Mouse (Mus musculus): ENCODE results near the gene Smap1.

The Smap1 gene

GRCm38 (mm10) chr1:23920275-23920674 lies 1.8 kb downstream of the Smap1 start:
- DNase-seq (ENCODE audit: low read depth, low spot score): no peak

GRCm38 (mm10) chr1:23919086-23919485 lies 3.0 kb downstream of the Smap1 start:
- DNase-seq (ENCODE audit: low read depth, low spot score): no peak

GRCm38 (mm10) chr1:23915483-23915882 lies 6.6 kb downstream of the Smap1 start:
- no peak for DNase-seq (ENCODE audit: low read depth, low spot score)

GRCm38 (mm10) chr1:23912988-23913387 lies 9.1 kb downstream of the Smap1 start:
- DNase-seq (ENCODE audit: low read depth, low spot score): no peak

GRCm38 (mm10) chr1:23906082-23906481 lies 16.0 kb downstream of the Smap1 start:
- no peak for DNase-seq (ENCODE audit: low read depth, low spot score)

- peak; percentile 67 for DNase-seq (ENCODE audit: low read depth, low spot score)
Measured at GRCm38 (mm10) chr1:23903340-23903739, 18.8 kb downstream of the Smap1 start.

GRCm38 (mm10) chr1:23902736-23903135 lies 19.4 kb downstream of the Smap1 start:
- DNase-seq (ENCODE audit: low read depth, low spot score): no peak

GRCm38 (mm10) chr1:23899647-23900020 lies 22.5 kb downstream of the Smap1 start:
- no peak for DNase-seq (ENCODE audit: low read depth, low spot score)

GRCm38 (mm10) chr1:23899020-23899646 lies 23.0 kb downstream of the Smap1 start:
- DNase-seq (ENCODE audit: low read depth, low spot score): no peak

GRCm38 (mm10) chr1:23892072-23892471 lies 30.0 kb downstream of the Smap1 start:
- peak; percentile 19 for DNase-seq (ENCODE audit: low read depth, low spot score)

- no peak for DNase-seq (ENCODE audit: low read depth, low spot score)
Measured at GRCm38 (mm10) chr1:23884914-23885313, 37.2 kb downstream of the Smap1 start.

- DNase-seq (ENCODE audit: low read depth, low spot score): no peak
Measured at GRCm38 (mm10) chr1:23884087-23884668, 37.9 kb downstream of the Smap1 start.

- no peak for DNase-seq (ENCODE audit: low read depth, low spot score)
Measured at GRCm38 (mm10) chr1:23882681-23883080, 39.4 kb downstream of the Smap1 start.

GRCm38 (mm10) chr1:23872194-23872593 lies 49.9 kb downstream of the Smap1 start:
- no peak for DNase-seq (ENCODE audit: low read depth, low spot score)

- no peak for DNase-seq (ENCODE audit: low read depth, low spot score)
Measured at GRCm38 (mm10) chr1:23867350-23867862, 54.7 kb downstream of the Smap1 start.

- no peak for DNase-seq (ENCODE audit: low read depth, low spot score)
Measured at GRCm38 (mm10) chr1:23865566-23865965, 56.6 kb downstream of the Smap1 start.

GRCm38 (mm10) chr1:23860944-23861343 lies 61.2 kb downstream of the Smap1 start:
- no peak for DNase-seq (ENCODE audit: low read depth, low spot score)

GRCm38 (mm10) chr1:23855623-23856022 lies 66.5 kb downstream of the Smap1 start:
- DNase-seq (ENCODE audit: low read depth, low spot score): no peak

- no peak for DNase-seq (ENCODE audit: low read depth, low spot score)
Measured at GRCm38 (mm10) chr1:23846044-23846680, 76.0 kb downstream of the Smap1 start.

GRCm38 (mm10) chr1:23845007-23845406 lies 77.1 kb downstream of the Smap1 start:
- DNase-seq (ENCODE audit: low read depth, low spot score): no peak

- DNase-seq (ENCODE audit: low read depth, low spot score): no peak
Measured at GRCm38 (mm10) chr1:23843790-23844189, 78.3 kb downstream of the Smap1 start.

GRCm38 (mm10) chr1:23842629-23843028 lies 79.5 kb downstream of the Smap1 start:
- DNase-seq (ENCODE audit: low read depth, low spot score): no peak

- DNase-seq (ENCODE audit: low read depth, low spot score): no peak
Measured at GRCm38 (mm10) chr1:23840924-23841323, 81.2 kb downstream of the Smap1 start.
